Mouse (Mus musculus) neural tube, embryonic 12.5 days (tissue): ENCODE measurements around the gene Cnot11. TPM values are rescaled to one million over a fixed set of nuclear protein-coding genes. Genes with fewer than 3 reads are reported as not detected.
A peak's percentile ranks its signal among the peaks of the same experiment; 100 is the strongest.

Source experiments
- ATAC-seq: fragments of 200-750 bp; cut with Nextera tagmentation; 2 replicates; pipeline ENCODE4 v1.8.0; 2017; ENCODE audit warnings: low read depth, mild to moderate bottlenecking, moderate TSS enrichment, moderate library complexity; ENCODE audit not compliant: low FRiP score
- H3K27ac ChIP-seq: fragments of 300-500 bp; sonication (generic); 2 replicates; pipeline ENCODE4 v1.5.1; 2016
- H3K27me3 ChIP-seq: fragments of 300-500 bp; sonication (generic); replicated peaks from 2 replicates; pipeline ENCODE4 v1.6.1; 2016; ENCODE audit warnings: mild to moderate bottlenecking
- H3K36me3 ChIP-seq: fragments of 300-500 bp; sonication (generic); 2 replicates; pipeline ENCODE4 v1.6.1; 2016; ENCODE audit warnings: mild to moderate bottlenecking
- H3K4me1 ChIP-seq: fragments of 300-500 bp; sonication (generic); 2 replicates; pipeline ENCODE4 v1.6.1; 2016
- H3K4me2 ChIP-seq: fragments of 300-500 bp; sonication (generic); replicated peaks from 2 replicates; pipeline ENCODE4 v1.6.1; 2016; ENCODE audit warnings: mild to moderate bottlenecking
- H3K4me3 ChIP-seq: fragments of 300-500 bp; sonication (generic); 2 replicates; pipeline ENCODE4 v1.5.1; 2016
- H3K9ac ChIP-seq: fragments of 300-500 bp; sonication (generic); 2 replicates; pipeline ENCODE4 v1.6.1; 2016; ENCODE audit warnings: mild to moderate bottlenecking
- H3K9me3 ChIP-seq: fragments of 300-500 bp; sonication (generic); 2 replicates; pipeline ENCODE4 v1.6.1; 2016; ENCODE audit warnings: mild to moderate bottlenecking
- WGBS: fragments of 180-500 bp; shearing (Covaris S2); methylation state at CpG from one replicate; pipeline ENCODE4 v1.1.7; 2016; 5-methylcytosine and 5-hydroxymethylcytosine counted together
- polyA plus RNA-seq: library from polyadenylated mRNA; unstranded; fragments of >200 nt; fragmentation: Nextera tagmentation; extraction: Ambion mirVana; gene quantifications from 2 replicates; pipeline ENCODE4 v1.2.1, GENCODE M21; 2016

Gene Cnot11
- polyA plus RNA-seq, 1 experiment from 2014 or later: 29.6 TPM

DNA sequence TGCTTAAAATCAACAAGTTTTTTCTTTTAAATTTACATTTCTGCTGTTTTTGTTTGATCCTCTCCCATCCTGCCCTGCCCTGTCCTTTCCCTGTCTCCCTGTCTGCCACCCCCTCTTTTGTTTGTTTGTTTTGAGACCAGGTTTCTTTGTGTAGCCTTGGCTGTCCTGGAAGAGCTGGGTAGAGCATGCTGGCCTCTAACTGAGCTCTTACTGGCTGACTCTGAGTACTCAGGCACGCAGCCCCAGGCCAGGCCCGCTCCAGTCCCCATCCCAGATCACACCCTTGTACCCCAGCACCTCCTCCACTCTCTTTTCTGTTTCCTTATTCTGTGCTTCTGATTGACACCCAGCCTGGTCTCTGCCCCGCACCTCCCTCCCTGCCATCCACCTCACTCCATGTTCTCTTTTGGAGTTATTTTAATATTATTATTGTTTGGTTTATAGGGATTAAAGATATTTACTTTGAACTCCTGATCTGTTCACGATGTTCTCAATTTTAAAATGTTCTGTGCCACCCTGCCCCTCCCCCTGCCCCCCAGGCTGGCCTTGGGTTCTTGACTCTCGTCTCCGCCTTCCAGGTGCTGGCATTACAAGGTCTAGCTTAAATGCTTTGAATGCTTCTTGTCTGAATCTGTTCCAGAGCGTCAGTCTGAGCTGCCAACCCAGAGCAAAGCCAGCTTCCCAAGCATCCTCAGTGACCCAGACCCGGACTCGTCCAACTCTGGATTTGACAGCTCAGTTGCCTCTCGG lies 3.0 kb downstream of the Cnot11 start:
- H3K9ac ChIP-seq: peak overlapping the region; percentile 21; the same call in 1 of the 2 replicates
- 92% methylated on average over 10 of the region's 10 CpGs for WGBS
- no peak overlapping the region for H3K27ac ChIP-seq
- peaks cover 12% of the 10 kb centered on the region; the same call in 1 of the 2 replicates for H3K9me3 ChIP-seq
- peak overlapping the region; percentile 33 for H3K4me2 ChIP-seq
- no peaks in the 10 kb centered on the region for H3K27me3 ChIP-seq
- no peak overlapping the region for H3K4me3 ChIP-seq
- ATAC-seq: no peak
- H3K4me1 ChIP-seq: peaks cover 15% of the 10 kb centered on the region
- H3K36me3 ChIP-seq: peaks cover 42% of the 10 kb centered on the region

DNA sequence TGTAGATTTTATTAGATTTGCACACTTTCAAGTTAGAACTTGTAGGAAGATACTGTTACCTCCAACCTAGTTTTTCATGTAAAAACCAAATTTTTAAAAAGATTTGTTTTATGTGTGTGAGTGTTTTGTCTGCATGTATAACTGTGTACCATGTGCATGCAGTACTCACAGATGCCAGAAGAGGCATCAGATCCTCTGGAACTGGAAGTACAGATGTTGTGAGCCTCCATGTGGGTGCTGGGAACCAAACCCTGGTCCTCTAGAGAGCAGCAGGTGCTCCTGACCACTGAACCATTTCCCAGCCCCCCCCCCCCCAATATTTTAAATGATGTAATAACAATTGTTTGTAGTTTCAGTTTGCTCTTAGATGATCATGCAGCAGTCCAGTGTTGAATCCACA lies 5.8 kb downstream of the Cnot11 start:
- no peak overlapping the region for H3K4me3 ChIP-seq
- H3K9me3 ChIP-seq: peaks cover 12% of the 10 kb centered on the region; the same call in 1 of the 2 replicates
- H3K4me1 ChIP-seq: peaks cover 15% of the 10 kb centered on the region
- no peak for ATAC-seq
- no peaks in the 10 kb centered on the region for H3K27me3 ChIP-seq
- H3K9ac ChIP-seq: no peak overlapping the region
- peaks cover 63% of the 10 kb centered on the region for H3K36me3 ChIP-seq
- H3K4me2 ChIP-seq: no peak overlapping the region
- no peak overlapping the region for H3K27ac ChIP-seq

DNA sequence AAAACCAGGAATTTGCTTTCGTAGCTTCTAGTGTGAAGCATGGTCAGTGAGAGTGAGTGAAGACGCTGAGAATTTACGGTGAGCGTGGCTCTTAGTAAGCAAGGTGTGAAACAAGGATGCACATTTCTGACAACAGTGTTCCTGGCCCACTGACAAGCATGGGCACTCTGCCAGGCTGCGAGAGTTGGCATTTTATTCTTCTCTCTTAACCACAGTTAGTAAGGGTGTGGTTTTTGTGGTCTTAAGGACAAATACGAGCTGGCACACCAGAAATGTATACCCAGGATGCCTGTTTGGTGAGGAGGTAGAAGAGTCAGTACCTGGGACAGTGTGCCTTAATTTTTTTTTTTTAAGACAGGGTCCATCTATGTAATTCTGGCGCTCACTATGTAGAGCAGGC lies 10.8 kb downstream of the Cnot11 start:
- Histone ChIP-seq H3K4me3 (no peak overlapping the region), H3K9ac (no peak overlapping the region), H3K4me2 (no peak overlapping the region), H3K27ac (no peak overlapping the region), H3K36me3 (peaks cover 62% of the 10 kb centered on the region), H3K4me1 (no peaks in the 10 kb centered on the region), H3K27me3 (no peaks in the 10 kb centered on the region), H3K9me3 (peaks cover 2% of the 10 kb centered on the region; the same call in 1 of the 2 replicates)
- no peak for ATAC-seq
- 91% methylated on average over 7 of the region's 7 CpGs for WGBS

GRCm38 (mm10) chr1:39546160-39546866 lies 11.5 kb downstream of the Cnot11 start:
- Histone ChIP-seq H3K4me3 (no peak overlapping the region), H3K27me3 (no peaks in the 10 kb centered on the region), H3K4me1 (no peaks in the 10 kb centered on the region), H3K9ac (no peak overlapping the region), H3K4me2 (no peak overlapping the region), H3K27ac (no peak overlapping the region), H3K9me3 (no peaks in the 10 kb centered on the region), H3K36me3 (peaks cover 58% of the 10 kb centered on the region)
- WGBS: 93% methylated on average over 6 of the region's 6 CpGs
- ATAC-seq: no peak

DNA sequence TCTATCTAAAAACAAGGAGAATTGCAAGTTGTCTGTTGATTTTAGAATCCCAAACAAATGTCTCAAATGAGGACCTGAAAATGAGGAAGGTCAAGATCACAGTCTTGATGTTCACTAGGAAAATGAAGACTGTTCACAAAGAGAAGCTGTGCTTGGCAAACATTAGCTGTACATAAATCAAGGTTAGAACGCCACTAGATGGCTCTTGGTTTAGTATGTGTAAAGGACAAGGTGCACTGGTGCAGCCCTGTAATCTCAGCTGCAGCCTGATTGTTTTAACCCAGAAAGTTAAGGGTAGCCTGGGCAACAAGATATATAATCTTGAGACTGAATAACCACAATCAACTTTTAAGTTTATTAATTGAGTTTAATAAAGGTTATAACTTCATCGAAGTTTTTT lies 12.4 kb downstream of the Cnot11 start:
- Histone ChIP-seq H3K4me1 (no peaks in the 10 kb centered on the region), H3K9me3 (no peaks in the 10 kb centered on the region), H3K36me3 (peaks cover 60% of the 10 kb centered on the region), H3K27ac (no peak overlapping the region), H3K9ac (no peak overlapping the region), H3K4me3 (no peak overlapping the region), H3K27me3 (no peaks in the 10 kb centered on the region), H3K4me2 (no peak overlapping the region)
- WGBS: 56% methylated on average over 2 of the region's 2 CpGs
- ATAC-seq: no peak

- Histone ChIP-seq H3K4me1 (peaks cover 3% of the 10 kb centered on the region; the same call in 1 of the 2 replicates), H3K4me2 (no peak overlapping the region), H3K27ac (no peak overlapping the region), H3K9me3 (no peaks in the 10 kb centered on the region), H3K4me3 (no peak overlapping the region), H3K27me3 (no peaks in the 10 kb centered on the region), H3K9ac (no peak overlapping the region), H3K36me3 (peaks cover 49% of the 10 kb centered on the region)
- 90% methylated on average over 2 of the region's 2 CpGs for WGBS
- ATAC-seq: no peak
Measured at GRCm38 (mm10) chr1:39549831-39550230, 15.0 kb downstream of the Cnot11 start.

DNA sequence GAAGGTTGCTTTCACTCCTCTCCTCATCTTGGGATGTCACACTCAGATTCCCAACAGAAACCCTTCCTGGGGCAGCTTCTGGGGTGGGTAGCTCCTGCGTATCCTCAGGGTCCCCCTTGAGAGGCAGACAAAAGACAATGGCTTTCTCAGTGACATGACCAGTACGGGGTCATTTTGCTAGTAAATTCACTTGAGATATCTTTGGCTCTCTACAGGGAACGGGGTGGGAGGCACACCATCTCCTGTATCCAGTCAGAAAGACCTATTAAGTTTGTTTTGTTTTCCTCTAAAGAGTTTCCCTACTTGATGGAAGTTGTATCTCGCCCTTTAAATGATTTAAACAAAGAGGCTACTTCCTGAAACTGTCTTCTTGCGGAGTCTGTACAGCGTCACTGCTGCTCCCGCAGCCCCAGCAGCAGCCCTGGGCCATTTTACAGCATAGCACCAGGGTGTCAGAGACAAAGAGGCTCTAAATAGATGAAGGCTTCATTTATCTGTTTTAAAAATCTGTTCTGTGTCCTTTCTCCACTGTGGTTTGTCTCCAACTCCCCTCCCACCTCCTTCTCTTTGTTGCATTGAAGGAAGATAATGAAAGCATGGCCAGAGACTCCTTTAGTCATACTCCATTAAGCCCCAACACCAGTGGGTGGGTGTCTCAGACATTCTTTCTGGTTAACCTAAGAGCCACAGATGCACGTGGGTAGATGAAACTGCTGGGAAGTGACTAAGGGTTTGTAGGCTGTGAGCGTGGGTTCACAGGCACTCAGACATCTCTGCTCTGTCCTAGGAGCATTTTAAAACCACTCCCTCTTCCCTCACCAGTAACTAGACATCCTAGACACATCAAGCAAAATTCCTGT lies 21.0 kb downstream of the Cnot11 start:
- Histone ChIP-seq H3K4me3 (no peak overlapping the region), H3K9ac (no peak overlapping the region), H3K27ac (no peak overlapping the region), H3K36me3 (peaks cover 23% of the 10 kb centered on the region), H3K9me3 (no peaks in the 10 kb centered on the region), H3K4me2 (peak overlapping the region; percentile 5; the same call in 1 of the 2 replicates), H3K27me3 (no peaks in the 10 kb centered on the region), H3K4me1 (peaks cover 19% of the 10 kb centered on the region)
- peak; percentile 75 for ATAC-seq
- WGBS: 15% methylated on average over 9 of the region's 9 CpGs

DNA sequence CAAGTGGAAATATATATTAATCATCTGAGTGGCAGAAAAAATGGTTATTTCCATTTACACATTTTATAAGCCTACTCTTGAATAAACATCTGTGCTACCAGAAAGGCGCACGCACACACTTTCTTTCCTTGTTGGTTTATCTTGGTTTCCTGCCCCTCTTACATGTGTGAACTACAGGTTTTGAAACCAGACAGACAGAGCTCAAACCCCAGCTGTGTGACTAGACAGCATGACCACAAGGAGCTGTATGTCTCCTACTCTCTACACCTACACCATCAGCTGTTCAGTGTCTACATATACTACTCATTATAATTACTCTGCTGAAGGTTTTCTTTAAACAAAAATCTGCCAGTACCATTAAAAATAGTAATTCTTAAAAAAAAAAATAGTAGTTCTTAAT lies 24.2 kb downstream of the Cnot11 start:
- Histone ChIP-seq H3K4me1 (peaks cover 19% of the 10 kb centered on the region), H3K4me3 (no peak overlapping the region), H3K9ac (no peak overlapping the region), H3K27me3 (no peaks in the 10 kb centered on the region), H3K27ac (no peak overlapping the region), H3K9me3 (no peaks in the 10 kb centered on the region), H3K4me2 (no peak overlapping the region), H3K36me3 (peaks cover 17% of the 10 kb centered on the region)
- 98% methylated on average over 2 of the region's 2 CpGs for WGBS
- ATAC-seq: no peak

DNA sequence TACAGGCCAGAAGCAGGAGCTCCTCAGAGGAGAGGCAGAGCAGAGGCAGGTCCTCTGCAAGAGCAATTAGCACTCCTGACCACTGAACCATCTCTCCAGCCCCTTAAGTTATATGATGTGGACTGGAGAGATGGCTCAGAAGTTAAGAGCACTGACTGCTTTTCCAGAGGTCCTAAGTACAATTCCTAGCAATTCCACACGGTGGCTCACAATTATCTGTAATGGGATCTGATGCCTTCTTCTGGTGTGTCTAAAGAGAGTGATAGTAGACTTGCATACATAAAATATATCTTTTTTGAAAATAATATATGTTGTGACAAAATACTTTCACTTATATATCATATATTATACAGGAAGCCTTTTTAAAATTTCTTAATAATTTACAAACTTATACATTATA lies 27.1 kb downstream of the Cnot11 start:
- H3K27ac ChIP-seq: no peak overlapping the region
- no peak overlapping the region for H3K9ac ChIP-seq
- peaks cover 11% of the 10 kb centered on the region for H3K36me3 ChIP-seq
- H3K4me1 ChIP-seq: peaks cover 6% of the 10 kb centered on the region
- no peak for ATAC-seq
- no peaks in the 10 kb centered on the region for H3K27me3 ChIP-seq
- 68% methylated on average over 1 of the region's 1 CpGs for WGBS
- H3K4me3 ChIP-seq: no peak overlapping the region
- no peaks in the 10 kb centered on the region for H3K9me3 ChIP-seq
- H3K4me2 ChIP-seq: no peak overlapping the region

DNA sequence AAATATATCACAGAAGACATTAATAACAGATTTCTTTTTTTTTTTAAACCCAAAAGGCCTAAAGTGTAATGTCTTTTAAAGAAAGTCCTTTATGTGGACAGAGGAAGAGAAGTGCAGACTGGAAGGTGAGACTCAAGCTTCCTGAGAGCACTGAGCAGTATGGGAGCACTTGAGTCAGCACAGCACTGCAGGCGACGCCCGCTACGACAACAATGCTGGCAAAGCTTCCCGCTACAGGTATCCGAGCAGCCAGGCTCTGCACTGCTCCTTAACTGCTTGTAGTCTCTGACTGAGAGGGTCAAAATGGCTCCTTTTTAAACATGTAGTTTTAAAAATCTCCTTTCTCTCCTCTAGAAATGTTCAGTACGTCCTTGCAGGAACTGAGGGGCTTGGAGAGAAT lies 28.4 kb downstream of the Cnot11 start:
- WGBS: 88% methylated on average over 7 of the region's 7 CpGs
- H3K27ac ChIP-seq: no peak overlapping the region
- ATAC-seq: no peak
- no peaks in the 10 kb centered on the region for H3K9me3 ChIP-seq
- no peak overlapping the region for H3K9ac ChIP-seq
- H3K36me3 ChIP-seq: peaks cover 11% of the 10 kb centered on the region
- no peak overlapping the region for H3K4me2 ChIP-seq
- peaks cover 6% of the 10 kb centered on the region for H3K4me1 ChIP-seq
- no peak overlapping the region for H3K4me3 ChIP-seq
- no peaks in the 10 kb centered on the region for H3K27me3 ChIP-seq

- WGBS: 31% methylated on average over 3 of the region's 3 CpGs
- H3K4me2 ChIP-seq: no peak overlapping the region
- H3K9ac ChIP-seq: no peak overlapping the region
- H3K4me1 ChIP-seq: peaks cover 6% of the 10 kb centered on the region
- peaks cover 11% of the 10 kb centered on the region; the same call in 1 of the 2 replicates for H3K36me3 ChIP-seq
- no peaks in the 10 kb centered on the region for H3K27me3 ChIP-seq
- no peak overlapping the region for H3K4me3 ChIP-seq
- peak; percentile 80 for ATAC-seq
- no peak overlapping the region for H3K27ac ChIP-seq
- H3K9me3 ChIP-seq: no peaks in the 10 kb centered on the region
Measured at GRCm38 (mm10) chr1:39564603-39565002, 29.8 kb downstream of the Cnot11 start.

DNA sequence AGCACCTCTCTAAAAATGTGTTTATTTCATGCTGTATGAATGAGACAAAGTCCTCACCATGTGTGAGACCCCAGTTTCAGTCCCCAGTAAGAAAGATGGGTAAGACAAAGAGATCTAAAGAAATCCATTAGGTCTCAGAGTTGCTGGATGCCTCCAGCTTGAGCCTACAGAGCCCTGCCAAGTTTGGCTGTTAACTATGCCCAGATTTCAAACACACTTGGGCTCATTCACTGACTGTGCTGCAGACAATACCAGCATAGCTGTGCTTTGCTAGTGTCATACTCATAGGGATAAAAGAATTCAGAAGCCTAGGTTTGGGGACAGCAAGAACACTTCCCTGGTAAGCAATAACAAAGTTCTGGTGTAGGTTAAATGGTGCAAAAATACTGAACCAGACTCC lies 33.3 kb downstream of the Cnot11 start:
- ATAC-seq: no peak
- Histone ChIP-seq H3K27me3 (no peaks in the 10 kb centered on the region), H3K4me2 (no peak overlapping the region), H3K9me3 (no peaks in the 10 kb centered on the region), H3K4me3 (no peak overlapping the region), H3K36me3 (peaks cover 9% of the 10 kb centered on the region; the same call in 1 of the 2 replicates), H3K4me1 (peaks cover 6% of the 10 kb centered on the region), H3K27ac (no peak overlapping the region), H3K9ac (no peak overlapping the region)
